Mouse (Mus musculus): ENCODE results near the gene Tm4sf4.

The Tm4sf4 gene

GRCm38 (mm10) chr3:57425089-57425730, at the start of gene Tm4sf4:
TSS of gene Tm4sf4 (plus strand) at chr3:57425314.
- DNase-seq (ENCODE audit: low spot score), result no peak

- no peak for DNase-seq (ENCODE audit: low spot score)
Observed at GRCm38 (mm10) chr3:57386423-57386822, 38.7 kb upstream of the Tm4sf4 start.

- DNase-seq (ENCODE audit: low spot score), result no peak
Observed at GRCm38 (mm10) chr3:57386895-57387294, 38.2 kb upstream of the Tm4sf4 start.

- no peak for DNase-seq (ENCODE audit: low spot score)
Observed at GRCm38 (mm10) chr3:57387593-57387992, 37.5 kb upstream of the Tm4sf4 start.

GRCm38 (mm10) chr3:57411535-57411934, 13.6 kb upstream of the Tm4sf4 start:
- no peak for DNase-seq (ENCODE audit: low spot score)

- DNase-seq (ENCODE audit: low spot score), result no peak
Observed at GRCm38 (mm10) chr3:57420233-57420632, 4.9 kb upstream of the Tm4sf4 start.

- no peak for DNase-seq (ENCODE audit: low spot score)
Observed at GRCm38 (mm10) chr3:57420660-57421059, 4.5 kb upstream of the Tm4sf4 start.

- DNase-seq (ENCODE audit: low spot score), result no peak
Observed at GRCm38 (mm10) chr3:57426351-57426750, 1.2 kb downstream of the Tm4sf4 start.

- no peak for DNase-seq (ENCODE audit: low spot score)
Observed at GRCm38 (mm10) chr3:57428682-57429464, 3.8 kb downstream of the Tm4sf4 start.

- no peak for DNase-seq (ENCODE audit: low spot score)
Observed at GRCm38 (mm10) chr3:57429486-57429885, 4.4 kb downstream of the Tm4sf4 start.

- no peak for DNase-seq (ENCODE audit: low spot score)
Observed at GRCm38 (mm10) chr3:57431706-57432105, 6.6 kb downstream of the Tm4sf4 start.

GRCm38 (mm10) chr3:57435364-57435763, 10.2 kb downstream of the Tm4sf4 start:
- DNase-seq (ENCODE audit: low spot score), result no peak

GRCm38 (mm10) chr3:57440956-57441355, 15.8 kb downstream of the Tm4sf4 start:
- no peak for DNase-seq (ENCODE audit: low spot score)

GRCm38 (mm10) chr3:57445706-57446105, 20.6 kb downstream of the Tm4sf4 start:
- DNase-seq (ENCODE audit: low spot score), result no peak

GRCm38 (mm10) chr3:57447889-57448288, 22.8 kb downstream of the Tm4sf4 start:
- DNase-seq (ENCODE audit: low spot score), result no peak

- DNase-seq (ENCODE audit: low spot score), result peak; percentile 63
Observed at GRCm38 (mm10) chr3:57448445-57448844, 23.3 kb downstream of the Tm4sf4 start.

GRCm38 (mm10) chr3:57458652-57459051, 33.5 kb downstream of the Tm4sf4 start:
- DNase-seq (ENCODE audit: low spot score), result no peak

- DNase-seq (ENCODE audit: low spot score), result no peak
Observed at GRCm38 (mm10) chr3:57463302-57463701, 38.2 kb downstream of the Tm4sf4 start.

GRCm38 (mm10) chr3:57466289-57466688, 41.2 kb downstream of the Tm4sf4 start:
- no peak for DNase-seq (ENCODE audit: low spot score)

GRCm38 (mm10) chr3:57469325-57469724, 44.2 kb downstream of the Tm4sf4 start:
- no peak for DNase-seq (ENCODE audit: low spot score)

GRCm38 (mm10) chr3:57470326-57470725, 45.2 kb downstream of the Tm4sf4 start:
- no peak for DNase-seq (ENCODE audit: low spot score)

GRCm38 (mm10) chr3:57470981-57471601, 46.0 kb downstream of the Tm4sf4 start:
- DNase-seq (ENCODE audit: low spot score), result no peak

- DNase-seq (ENCODE audit: low spot score), result no peak
Observed at GRCm38 (mm10) chr3:57472407-57472806, 47.3 kb downstream of the Tm4sf4 start.
